Mouse (Mus musculus): ENCODE results near the gene Fxr1.
"Not testable (repeated sequence)": the region's sequence is repeated elsewhere in the genome, so short reads cannot be mapped to it uniquely, and the experiment has no call there.

Fxr1 gene

DNA sequence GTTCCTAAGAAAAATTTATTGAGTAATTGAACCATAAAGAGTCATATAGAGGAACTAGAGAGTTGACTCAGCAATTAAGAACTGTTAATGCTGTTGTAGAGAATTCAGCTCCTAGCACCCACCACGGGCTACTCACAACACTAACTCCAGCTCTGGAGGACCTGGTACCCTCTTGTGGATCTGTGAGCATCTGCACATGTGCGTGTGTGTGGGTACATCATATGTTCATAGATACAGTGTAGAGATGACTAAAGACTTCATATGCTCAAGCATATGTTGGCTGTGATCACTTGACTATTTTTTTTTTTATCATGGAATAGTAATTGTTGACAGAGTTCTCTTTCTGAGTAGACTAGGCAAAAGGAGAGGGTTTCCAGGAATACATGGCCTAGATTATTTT, 42.6 kb downstream of the Fxr1 start:
- in situ Hi-C loops (cut with MboI), result no loop called here

DNA sequence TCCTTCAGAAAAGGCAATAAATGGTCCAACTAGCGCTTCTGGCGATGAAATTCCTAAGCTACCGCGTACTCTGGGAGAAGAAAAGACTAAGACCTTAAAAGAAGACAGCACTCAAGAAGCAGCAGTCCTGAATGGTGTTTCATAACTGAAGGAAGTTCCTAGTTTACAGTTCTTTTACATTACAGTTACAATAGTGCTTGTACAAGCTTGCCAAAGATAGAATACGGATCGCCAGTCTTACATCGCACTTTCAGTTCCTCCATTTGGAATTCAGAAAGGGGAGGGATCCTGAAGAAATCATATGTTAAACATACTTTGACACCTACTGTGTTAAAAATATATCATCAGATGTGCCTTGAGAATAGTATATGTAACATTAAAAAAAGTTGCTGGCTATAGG, 49.2 kb downstream of the Fxr1 start:
- in situ Hi-C loops (cut with MboI), result not testable (repeated sequence)

DNA sequence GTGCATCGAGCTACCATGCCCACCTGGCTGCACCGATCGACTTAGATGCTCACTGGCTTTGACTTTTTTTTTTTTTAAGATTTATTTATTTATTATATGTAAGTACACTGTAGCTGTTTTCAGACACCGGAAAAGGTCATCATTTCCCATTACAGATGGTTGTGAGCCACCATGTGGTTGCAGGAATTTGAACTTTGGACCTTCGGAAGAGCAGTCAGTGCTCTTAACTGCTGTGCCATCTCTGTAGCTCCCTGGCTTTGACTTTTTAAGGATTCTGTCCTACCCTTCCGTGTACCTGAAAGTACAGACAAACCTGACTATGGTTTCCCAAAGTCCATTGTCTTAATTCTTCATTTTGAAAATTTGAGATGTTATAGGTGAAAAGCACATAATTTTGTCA, 53.0 kb downstream of the Fxr1 start:
- in situ Hi-C loops (cut with MboI), result no loop called here

DNA sequence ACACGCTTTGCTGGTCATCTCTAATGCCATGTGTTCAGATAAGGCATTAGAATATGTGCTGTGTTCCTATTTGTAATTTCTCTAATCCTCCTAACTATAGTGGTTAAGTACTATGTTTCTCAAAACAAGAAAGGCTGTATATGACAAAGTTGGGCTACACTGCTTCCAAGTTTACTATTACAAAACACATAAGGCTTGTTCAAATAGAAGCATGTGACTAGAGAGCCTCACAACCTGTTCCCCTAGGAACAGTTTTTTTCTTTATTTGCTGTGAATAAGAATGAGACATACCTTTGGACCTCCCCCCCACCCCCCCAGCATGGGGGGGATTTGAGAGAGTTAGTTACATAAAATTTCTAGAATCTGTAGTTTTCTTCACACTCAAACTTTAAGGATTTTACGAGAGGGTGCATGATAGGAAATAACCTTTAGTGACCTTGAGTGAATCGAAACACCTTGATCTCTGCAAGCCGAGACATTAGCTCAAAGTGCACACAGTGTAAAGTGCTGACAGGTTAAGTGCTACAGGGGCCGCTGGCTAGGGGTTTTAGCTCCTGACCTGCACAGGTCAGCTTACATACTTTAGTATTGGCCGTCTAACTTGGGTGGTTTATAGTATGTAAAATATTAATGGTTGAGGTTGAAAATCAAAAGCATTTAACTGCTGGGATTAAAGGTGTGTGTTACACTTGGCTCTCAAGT, 56.5 kb downstream of the Fxr1 start:
- in situ Hi-C loops (cut with MboI), result loop anchor here (25.0 kb wide), 2 partner anchors 264 to 1339 kb away; partner anchors contain the start of genes Mrpl47 and Ndufb5

DNA sequence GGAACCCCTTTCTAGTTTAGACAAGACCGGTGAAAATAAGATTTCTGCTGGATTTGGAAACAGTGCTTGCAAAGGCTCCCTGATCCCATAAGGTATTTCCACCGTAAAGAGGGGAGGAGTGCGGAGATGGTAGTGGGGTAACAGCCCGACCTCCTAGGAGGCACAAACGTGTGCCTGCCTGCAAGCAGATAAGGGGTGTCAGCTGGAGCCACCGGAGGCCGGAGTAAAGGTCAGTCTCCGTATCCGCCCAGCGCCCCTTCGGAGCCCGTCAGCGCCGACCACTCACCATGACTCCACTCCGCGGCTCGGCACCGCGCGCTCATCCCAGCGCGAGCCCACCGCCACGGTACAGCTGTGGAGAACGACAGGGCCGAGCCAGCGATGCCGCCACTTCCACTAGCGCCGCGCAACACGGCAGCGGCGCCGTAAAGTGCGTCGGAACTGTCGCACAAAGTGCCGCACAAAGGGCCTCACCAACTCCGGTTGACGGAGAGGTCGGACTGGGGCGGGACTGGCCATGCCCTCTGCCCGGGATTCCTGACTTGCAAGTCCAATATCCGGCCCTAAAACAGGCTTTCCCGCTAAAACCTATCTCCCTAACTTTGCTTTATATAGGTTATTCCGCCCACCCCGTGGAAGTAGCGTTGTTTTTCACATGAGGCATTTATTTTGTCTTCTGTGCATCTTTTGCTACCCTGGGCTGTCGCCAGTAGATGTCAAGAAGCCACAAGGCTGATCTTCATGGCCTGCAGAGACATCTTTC, 61.3 kb downstream of the Fxr1 start, which contains the start of gene Dnajc19:
Gene Dnajc19 (minus strand): TSS at position 422 of the 763 bp plus-strand sequence.
- in situ Hi-C loops (cut with MboI), result loop anchor here (25.0 kb wide), 2 partner anchors 269 to 1344 kb away; partner anchors contain the start of genes Mrpl47 and Ndufb5

DNA sequence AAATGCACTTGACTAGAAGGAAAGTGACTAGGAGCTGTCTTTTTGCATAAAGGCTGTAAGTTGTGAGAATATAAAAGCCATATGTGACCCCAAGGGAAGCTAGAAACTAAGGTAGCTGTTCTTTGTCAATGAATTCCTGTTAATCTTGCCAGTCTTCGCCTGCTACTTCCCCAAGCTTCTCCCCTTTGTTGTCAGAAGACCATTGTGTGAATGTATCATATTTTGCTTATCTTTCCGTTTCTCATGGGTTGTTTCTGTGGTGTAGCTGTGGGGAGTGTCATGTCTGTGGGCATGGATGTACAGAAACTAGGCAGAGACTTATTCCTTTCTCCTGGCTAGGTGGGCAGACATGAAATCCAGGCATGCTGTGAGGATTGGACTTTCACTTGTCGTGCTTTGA, 62.2 kb downstream of the Fxr1 start:
- in situ Hi-C loops (cut with MboI), result loop anchor here (25.0 kb wide), 2 partner anchors 270 to 1345 kb away; partner anchors contain the start of genes Mrpl47 and Ndufb5

DNA sequence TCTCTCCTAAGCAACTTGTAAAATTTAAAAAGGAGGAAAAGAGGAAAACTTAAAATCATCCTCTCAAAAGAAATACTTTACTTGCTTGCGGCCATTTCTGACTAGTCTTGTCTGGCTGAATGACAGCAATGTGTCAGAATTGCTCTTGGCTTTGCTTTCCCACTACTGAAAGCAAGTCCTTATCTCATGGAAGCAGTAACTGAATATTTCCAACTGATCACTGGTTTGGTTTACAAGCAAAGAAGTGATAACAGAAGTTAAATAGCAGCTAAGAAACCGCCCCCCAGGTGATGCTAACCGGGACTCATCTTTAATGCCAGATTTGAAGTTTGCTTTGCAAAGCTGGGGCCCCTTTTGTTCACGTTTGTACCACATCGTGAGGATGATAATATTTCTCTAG, 63.9 kb downstream of the Fxr1 start:
- in situ Hi-C loops (cut with MboI), result loop anchor here (25.0 kb wide), 2 partner anchors 271 to 1346 kb away; partner anchors contain the start of genes Mrpl47 and Ndufb5

DNA sequence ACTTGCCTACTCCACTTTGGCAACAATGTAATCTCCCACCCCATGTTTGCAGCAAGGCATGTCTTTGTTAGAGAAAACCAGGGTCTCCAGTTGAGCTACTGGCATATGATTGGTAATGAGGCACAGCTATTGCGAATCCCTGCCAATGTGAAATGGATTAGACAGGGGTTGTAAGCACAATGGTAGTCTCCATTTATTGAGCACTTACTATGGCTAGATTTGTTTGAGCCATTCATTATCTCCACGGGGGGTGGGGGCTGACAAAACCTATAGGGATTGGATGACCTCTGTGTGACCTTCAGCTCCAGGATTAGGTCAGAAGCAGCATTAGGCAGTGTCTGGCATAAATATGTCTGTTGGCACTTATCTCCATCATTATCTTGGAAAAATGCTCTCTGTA, 83.1 kb downstream of the Fxr1 start:
- in situ Hi-C loops (cut with MboI), result no loop called here

DNA sequence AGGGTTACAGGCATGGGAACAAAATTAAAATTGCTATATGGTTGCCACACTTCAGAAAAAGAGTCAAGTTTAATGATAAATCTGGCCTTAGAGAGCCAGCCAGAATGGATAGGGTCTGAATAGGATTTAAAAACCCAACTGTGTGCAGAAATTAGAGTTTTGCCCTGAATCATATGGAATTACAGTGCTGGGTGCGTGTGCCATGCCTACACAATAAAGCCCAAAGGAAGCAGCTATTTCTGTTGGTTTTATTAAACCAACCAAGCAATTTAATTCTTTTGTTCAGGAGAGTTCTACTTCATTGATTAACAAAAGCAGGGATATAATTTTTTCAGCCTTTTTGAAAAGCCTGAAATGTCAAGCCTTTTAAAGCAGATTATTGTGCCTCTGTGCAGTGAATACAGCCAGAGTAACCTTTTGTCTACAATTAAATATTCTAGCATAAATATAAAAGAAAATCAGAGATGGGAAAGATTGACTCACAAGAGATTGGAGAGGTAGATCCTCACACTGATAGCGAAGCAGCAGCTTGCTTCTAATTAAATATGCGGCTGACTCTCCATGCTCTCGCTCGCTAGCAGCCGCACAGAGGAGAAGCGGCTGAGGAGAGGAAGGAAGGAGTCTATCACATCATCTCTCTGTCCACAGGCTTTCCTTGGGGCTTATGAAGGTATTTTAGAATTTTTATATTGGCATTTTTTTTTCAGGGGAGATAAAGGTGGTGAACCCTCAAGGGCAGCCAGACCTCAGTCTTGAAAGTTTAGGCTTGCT, 84.3 kb downstream of the Fxr1 start:
- in situ Hi-C loops (cut with MboI), result no loop called here

DNA sequence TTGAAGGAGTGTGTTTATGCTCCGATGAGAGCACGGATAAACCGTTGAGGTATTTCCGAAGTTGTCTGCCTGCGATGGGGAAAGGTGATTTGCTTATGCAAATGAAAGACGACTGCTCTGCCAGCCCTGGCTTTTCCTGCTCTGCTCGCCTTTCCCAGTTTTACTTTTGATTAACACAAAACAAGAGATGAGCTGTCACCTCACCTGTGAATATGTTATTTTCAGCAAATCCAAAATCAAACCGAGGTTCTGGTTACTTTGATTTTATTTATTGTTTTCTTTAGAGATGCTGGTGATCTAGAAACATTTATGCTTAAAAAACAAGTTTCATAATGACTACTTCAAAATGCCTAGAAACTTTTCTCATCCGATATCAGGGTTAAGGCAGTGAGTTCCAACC, 86.7 kb downstream of the Fxr1 start:
- in situ Hi-C loops (cut with MboI), result no loop called here

DNA sequence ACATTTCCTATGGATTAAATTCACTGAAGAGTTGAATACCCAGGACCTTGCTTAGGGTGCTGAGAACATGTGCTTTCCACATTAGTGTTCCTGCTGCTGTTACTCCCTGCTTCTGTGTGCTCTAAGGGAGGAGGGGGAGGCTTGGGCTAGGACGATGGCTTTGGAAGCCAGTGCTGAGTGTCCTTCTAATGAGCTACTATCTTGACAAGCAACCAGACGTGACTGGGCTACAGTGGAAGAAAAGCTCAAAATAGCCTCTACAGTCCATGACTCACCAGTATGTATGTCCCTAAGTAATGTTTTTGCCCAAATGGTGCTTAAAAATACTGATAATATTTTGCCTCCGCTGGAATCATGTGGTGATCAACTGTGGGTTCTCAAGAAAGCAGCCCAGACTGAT, 87.9 kb downstream of the Fxr1 start:
- in situ Hi-C loops (cut with MboI), result no loop called here

DNA sequence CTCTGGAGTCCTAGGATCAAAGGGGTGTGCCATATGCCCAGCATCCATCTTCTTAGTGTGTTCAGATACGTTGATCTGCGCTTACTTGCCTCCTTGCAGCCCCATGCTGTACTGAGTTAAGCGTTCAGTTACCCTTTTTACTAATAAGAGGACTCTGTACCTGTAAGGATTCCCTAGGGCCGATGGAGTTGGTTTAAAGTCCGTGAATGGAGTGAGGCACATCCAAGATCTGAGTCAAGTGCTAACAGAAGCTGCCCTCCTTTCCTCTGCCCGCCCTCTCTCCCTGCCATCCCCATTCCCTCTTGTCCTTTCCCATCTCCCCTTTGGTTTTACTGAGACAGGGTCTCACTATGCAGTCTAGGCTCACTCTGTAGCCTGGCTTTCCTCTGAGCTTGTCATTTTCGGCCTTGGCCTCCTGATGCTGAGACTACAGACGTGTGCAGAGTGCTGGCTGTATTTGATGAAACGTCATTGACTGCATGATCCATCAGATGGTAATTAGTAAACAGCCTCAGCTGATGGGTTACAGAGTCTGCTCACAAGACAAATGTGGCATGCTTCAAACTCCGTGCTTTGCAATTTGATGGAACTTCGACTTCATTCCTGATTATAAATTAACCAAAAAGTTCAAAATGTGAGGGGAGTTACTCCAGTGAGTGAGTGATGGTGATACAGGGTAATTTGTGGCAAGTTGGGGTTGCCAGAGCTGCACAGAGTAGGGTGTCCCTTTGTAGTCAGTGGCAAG, 92.4 kb downstream of the Fxr1 start:
- in situ Hi-C loops (cut with MboI), result no loop called here

DNA sequence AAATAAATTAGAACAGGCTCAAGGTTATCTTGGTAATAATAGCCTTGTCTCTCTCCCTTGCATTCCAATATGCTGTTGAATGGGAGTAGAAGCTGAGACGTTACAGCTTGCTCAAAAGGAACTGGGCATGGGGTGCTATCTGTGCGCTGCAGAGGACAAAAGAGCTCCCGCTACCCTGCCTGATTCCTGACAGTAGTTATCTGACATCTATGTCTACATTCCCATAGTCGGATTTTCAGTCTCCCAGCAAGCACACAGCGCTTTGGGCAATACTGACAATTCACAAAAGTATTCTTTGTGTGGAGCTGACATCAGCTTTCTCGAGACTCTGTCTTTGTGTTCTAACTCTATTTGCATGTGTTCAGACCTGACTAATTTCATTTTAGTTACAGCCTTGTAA, 96.1 kb downstream of the Fxr1 start:
- in situ Hi-C loops (cut with MboI), result no loop called here

DNA sequence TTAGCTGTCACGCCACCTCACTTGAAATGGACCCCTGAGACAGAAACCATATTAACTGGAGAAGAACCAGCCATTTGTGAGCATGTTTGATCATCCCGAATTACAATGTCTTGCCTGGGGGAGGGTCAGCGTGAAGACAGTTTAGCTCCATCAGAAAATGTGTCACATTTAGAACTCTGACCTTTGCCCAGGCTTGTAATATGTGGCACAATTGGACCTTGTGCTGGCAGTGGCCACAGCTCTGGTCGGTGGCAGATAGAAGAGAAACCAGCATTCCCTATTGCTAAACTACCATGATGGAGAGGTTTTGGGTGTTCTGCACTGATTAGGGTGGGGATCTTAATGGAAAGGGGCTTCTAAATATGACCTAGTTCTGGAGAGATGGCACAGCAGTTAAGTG, 100.1 kb downstream of the Fxr1 start:
- in situ Hi-C loops (cut with MboI), result no loop called here
